Mouse (Mus musculus) kidney, postnatal 4 days (tissue): Measurements from ENCODE around the gene Tmem238l.

ENCODE experiments used
- DNase-seq, 2 experiments: peaks; one replicate each; pipeline ENCODE4 v3.0.0; 2021; ENCODE audit warnings: mixed read lengths in 2 of 2

The Tmem238l gene

GRCm38 (mm10) chr11:66981336-66982115, 25.1 kb downstream of the Tmem238l start:
- DNase-seq = no peak

- DNase-seq = peak; percentile 68 to 80
Measured at GRCm38 (mm10) chr11:66982794-66983193, 26.4 kb downstream of the Tmem238l start.

- peak in 1 of 2 experiments; percentile 3 for DNase-seq
Measured at GRCm38 (mm10) chr11:66983422-66984164, 27.2 kb downstream of the Tmem238l start.

- peak; percentile 87 to 89 for DNase-seq
Measured at GRCm38 (mm10) chr11:66984165-66985135, 28.0 kb downstream of the Tmem238l start.

- DNase-seq = peak; percentile 17 to 40
Measured at GRCm38 (mm10) chr11:66985136-66985702, 28.8 kb downstream of the Tmem238l start.

DNA sequence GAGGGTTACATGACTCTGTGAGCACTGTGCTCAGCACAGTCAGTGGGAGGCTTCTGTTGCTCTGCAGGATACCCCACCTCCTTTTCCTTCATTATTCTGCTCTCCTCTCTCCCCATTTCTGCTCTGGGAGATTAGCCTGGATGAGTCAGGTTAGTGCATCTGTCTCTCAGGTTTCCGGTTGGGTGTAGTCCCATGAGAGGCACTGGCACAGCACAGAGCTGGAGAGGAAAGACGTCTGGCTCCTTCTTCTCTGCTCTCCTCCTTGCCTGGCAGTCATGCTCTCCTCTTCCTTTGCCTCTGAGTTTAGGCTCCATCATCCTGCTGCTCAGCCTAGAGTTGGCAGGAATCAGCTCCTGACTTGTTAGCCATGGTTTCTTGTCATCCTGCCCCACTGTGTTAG, 35.7 kb downstream of the Tmem238l start:
- DNase-seq = no peak

- no peak for DNase-seq
Measured at GRCm38 (mm10) chr11:66993674-66994073, 37.2 kb downstream of the Tmem238l start.

DNA sequence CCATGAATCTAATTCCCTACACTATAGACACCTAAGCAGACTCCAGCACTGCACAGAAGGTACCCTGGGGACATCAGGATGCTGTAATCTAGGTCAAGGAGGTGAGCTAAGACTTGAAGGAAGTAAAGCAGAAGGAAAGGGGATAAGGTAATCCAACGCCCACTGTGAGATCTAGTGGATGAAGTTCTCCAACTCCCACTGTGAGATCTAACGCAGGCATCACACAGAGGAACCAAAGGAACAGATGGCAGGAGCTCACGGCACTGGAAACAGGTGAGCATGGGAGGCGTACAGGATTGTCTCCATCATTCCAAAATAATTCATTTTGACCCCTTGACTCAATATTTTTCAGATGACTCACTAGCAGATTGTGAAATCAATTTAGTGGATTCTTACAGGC, 40.0 kb downstream of the Tmem238l start:
- DNase-seq = no peak

- peak; percentile 75 to 82 for DNase-seq
Measured at GRCm38 (mm10) chr11:66998467-66999403, 42.3 kb downstream of the Tmem238l start.

GRCm38 (mm10) chr11:67000671-67001070, 44.2 kb downstream of the Tmem238l start:
- DNase-seq = no peak

GRCm38 (mm10) chr11:67001717-67002116, 45.3 kb downstream of the Tmem238l start:
- no peak for DNase-seq

GRCm38 (mm10) chr11:67002911-67003310, 46.5 kb downstream of the Tmem238l start:
- DNase-seq = no peak

GRCm38 (mm10) chr11:67007961-67008360, 51.5 kb downstream of the Tmem238l start:
- DNase-seq = no peak

- no peak for DNase-seq
Measured at GRCm38 (mm10) chr11:67008528-67008927, 52.1 kb downstream of the Tmem238l start.

GRCm38 (mm10) chr11:67010430-67010829, 54.0 kb downstream of the Tmem238l start:
- peak; percentile 30 to 44 for DNase-seq

DNA sequence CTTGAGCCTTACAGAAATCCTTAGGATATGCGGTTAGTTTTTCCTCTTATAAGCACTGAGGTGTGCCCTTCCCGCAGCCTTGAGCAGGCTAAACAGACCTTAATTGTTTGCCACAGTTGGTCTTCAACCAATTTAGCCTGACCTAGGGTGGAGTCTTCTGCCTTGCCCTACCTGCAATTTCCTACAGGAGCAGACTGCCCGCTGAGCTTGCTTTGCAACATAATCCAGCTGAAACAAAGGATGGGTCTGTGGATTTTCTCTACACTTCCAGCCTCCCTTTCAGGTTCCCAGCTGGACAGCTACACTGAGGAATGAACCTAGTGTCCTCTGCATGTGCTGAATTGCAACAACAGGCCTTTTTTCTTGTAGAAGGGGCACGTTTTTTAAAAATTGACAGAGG, 55.2 kb downstream of the Tmem238l start:
- no peak for DNase-seq
